Mouse (Mus musculus) adrenal gland, adult 2 months (tissue): ENCODE measurements at regions not wholly inside any gene's neighbourhood (a gene's known extent, or its start where the extent isn't known, plus 50 kb on each side); places are given as distances from the start of the nearest gene placed in this dataset.

Experiments
- DNase-seq: peaks from one replicate; pipeline ENCODE4 v3.0.0; 2021

- DNase-seq, result no peak
These were observed 58.6 kb upstream of the Gdf10 start for GRCm38 (mm10) chr14:33864796-33865195.

GRCm38 (mm10) chr14:33865746-33866145 lies 57.6 kb upstream of the Gdf10 start:
- DNase-seq, result no peak

- DNase-seq, result no peak
These were observed 55.7 kb upstream of the Gdf10 start for GRCm38 (mm10) chr14:33867674-33868073.
